Mouse (Mus musculus): ENCODE measurements around the gene Rnf166. TPM values are rescaled to one million over a fixed set of nuclear protein-coding genes. Genes with fewer than 3 reads are reported as not detected.

Rnf166 gene
- polyA plus RNA-seq, 1 experiment: 38.9 TPM

GRCm38 (mm10) chr8:122421376-122422070 lies 54.3 kb downstream of the Rnf166 start, which contains the start of gene Il17c:
Gene Il17c (plus strand): TSS chr8:122422020.
- no peak within 1 kb of the TSS for H3K4me3 ChIP-seq (ENCODE audit: insufficient read depth, low read length)
- TF ChIP-seq POLR2A (IDR thresholded peaks at IDR 0.05; ENCODE audit: low read depth, low read length) (no peak), CTCF (IDR thresholded peaks at IDR 0.05; ENCODE audit: borderline replicate concordance, insufficient read depth, low read length) (no peak)
- peaks cover 7% of the 10 kb centered on the region; the same call in 1 of the 2 replicates for H3K4me1 ChIP-seq (ENCODE audit: control insufficient read depth, insufficient read depth, low read length)
- no peak within 1 kb of the TSS for H3K27ac ChIP-seq (ENCODE audit: insufficient read depth, low read length)

GRCm38 (mm10) chr8:122419881-122420555 lies 55.8 kb downstream of the Rnf166 start:
- peaks cover 7% of the 10 kb centered on the region; the same call in 1 of the 2 replicates for H3K4me1 ChIP-seq (ENCODE audit: control insufficient read depth, insufficient read depth, low read length)
- H3K27ac ChIP-seq (ENCODE audit: insufficient read depth, low read length): no peak overlapping the region
- TF ChIP-seq CTCF (IDR thresholded peaks at IDR 0.05; ENCODE audit: borderline replicate concordance, insufficient read depth, low read length) (no peak), POLR2A (IDR thresholded peaks at IDR 0.05; ENCODE audit: low read depth, low read length) (no peak)
- no peak overlapping the region for H3K4me3 ChIP-seq (ENCODE audit: insufficient read depth, low read length)

Other genes with a start within 250 kb of the Rnf166 start
- gene Zfpm1, start 193.9 kb downstream of the Rnf166 start, polyA plus RNA-seq (2011; ENCODE audit: insufficient read length, low read depth, missing spikeins): 10.3 and 12.6 TPM in 2 replicates
- not detected in 2 replicates for gene Trhr2, start 115.3 kb downstream of the Rnf166 start, polyA plus RNA-seq (2011; ENCODE audit: insufficient read length, low read depth, missing spikeins)
- 43.3 and 44.5 TPM in 2 replicates for gene Zc3h18, start 99.5 kb downstream of the Rnf166 start, polyA plus RNA-seq (2011; ENCODE audit: insufficient read length, low read depth, missing spikeins)
- gene Il17c, start 54.0 kb downstream of the Rnf166 start, polyA plus RNA-seq (2011; ENCODE audit: insufficient read length, low read depth, missing spikeins): not detected in 2 replicates
- 133 and 158 TPM in 2 replicates for gene Cyba, start 43.1 kb downstream of the Rnf166 start, polyA plus RNA-seq (2011; ENCODE audit: insufficient read length, low read depth, missing spikeins)
- gene Mvd, start 32.6 kb downstream of the Rnf166 start, polyA plus RNA-seq (2011; ENCODE audit: insufficient read length, low read depth, missing spikeins): 18.1 and 22.0 TPM in 2 replicates
- not detected in 2 replicates for gene Snai3, start 15.3 kb downstream of the Rnf166 start, polyA plus RNA-seq (2011; ENCODE audit: insufficient read length, low read depth, missing spikeins)
- 36.0 and 37.2 TPM in 2 replicates for gene Ctu2, start 79 bp upstream of the Rnf166 start, polyA plus RNA-seq (2011; ENCODE audit: insufficient read length, low read depth, missing spikeins)
- gene Piezo1, start 75.3 kb upstream of the Rnf166 start, polyA plus RNA-seq (2011; ENCODE audit: insufficient read length, low read depth, missing spikeins): 146 and 158 TPM in 2 replicates
- gene Cdt1, start 92.0 kb upstream of the Rnf166 start, polyA plus RNA-seq (2011; ENCODE audit: insufficient read length, low read depth, missing spikeins): 11.8 and 15.9 TPM in 2 replicates
- 140 and 214 TPM in 2 replicates for gene Aprt, start 100.8 kb upstream of the Rnf166 start, polyA plus RNA-seq (2011; ENCODE audit: insufficient read length, low read depth, missing spikeins)
- 12.1 and 15.4 TPM in 2 replicates for gene Galns, start 135.4 kb upstream of the Rnf166 start, polyA plus RNA-seq (2011; ENCODE audit: insufficient read length, low read depth, missing spikeins)
- 44.2 and 45.8 TPM in 2 replicates for gene Trappc2l, start 135.6 kb upstream of the Rnf166 start, polyA plus RNA-seq (2011; ENCODE audit: insufficient read length, low read depth, missing spikeins)
- gene Pabpn1l, start 146.7 kb upstream of the Rnf166 start, polyA plus RNA-seq (2011; ENCODE audit: insufficient read length, low read depth, missing spikeins): not detected in 2 replicates
- 0.07 TPM in 1 of 2 replicates, not detected in the other for gene Cbfa2t3, start 223.0 kb upstream of the Rnf166 start, polyA plus RNA-seq (2011; ENCODE audit: insufficient read length, low read depth, missing spikeins)